Mouse (Mus musculus): ENCODE data around the gene Sycp2l. TPM values are rescaled to one million over a fixed set of nuclear protein-coding genes. Genes with fewer than 3 reads are reported as not detected.

Sycp2l gene
- polyA plus RNA-seq, 1 experiment from 2014 or later, result not detected

GRCm38 (mm10) chr13:41091271-41091670 is 22.8 kb upstream of the Sycp2l start:
- peak overlapping the region; percentile 31 for H3K4me2 ChIP-seq
- no peak overlapping the region for H3K27ac ChIP-seq (replicated peaks)
- no peak for ATAC-seq (ENCODE audit: low FRiP score, low read depth)
- H3K9me3 ChIP-seq, result no peaks in the 10 kb centered on the region
- H3K36me3 ChIP-seq, result no peaks in the 10 kb centered on the region
- no peak overlapping the region for H3K4me3 ChIP-seq
- 31% methylated on average over 10 of the region's 10 CpGs for WGBS
- no peaks in the 10 kb centered on the region for H3K27me3 ChIP-seq
- H3K4me1 ChIP-seq (replicated peaks), result no peaks in the 10 kb centered on the region
- H3K9ac ChIP-seq, result no peak overlapping the region

GRCm38 (mm10) chr13:41094160-41094559 is 19.9 kb upstream of the Sycp2l start:
- Histone ChIP-seq H3K27ac (replicated peaks) (no peak overlapping the region), H3K9me3 (no peaks in the 10 kb centered on the region), H3K4me1 (replicated peaks) (no peaks in the 10 kb centered on the region), H3K9ac (no peak overlapping the region), H3K4me2 (no peak overlapping the region), H3K27me3 (no peaks in the 10 kb centered on the region), H3K4me3 (no peak overlapping the region), H3K36me3 (no peaks in the 10 kb centered on the region)
- WGBS, result 66% methylated on average over 10 of the region's 10 CpGs
- ATAC-seq (ENCODE audit: low FRiP score, low read depth), result no peak

GRCm38 (mm10) chr13:41097324-41098058 is 16.6 kb upstream of the Sycp2l start:
- H3K4me2 ChIP-seq, result no peak overlapping the region
- WGBS, result 90% methylated on average over 16 of the region's 16 CpGs
- H3K27me3 ChIP-seq, result no peaks in the 10 kb centered on the region
- H3K4me1 ChIP-seq (replicated peaks), result no peaks in the 10 kb centered on the region
- H3K9ac ChIP-seq, result no peak overlapping the region
- H3K36me3 ChIP-seq, result no peaks in the 10 kb centered on the region
- ATAC-seq (ENCODE audit: low FRiP score, low read depth), result no peak
- H3K4me3 ChIP-seq, result no peak overlapping the region
- no peak overlapping the region for H3K27ac ChIP-seq (replicated peaks)
- H3K9me3 ChIP-seq, result no peaks in the 10 kb centered on the region

GRCm38 (mm10) chr13:41098325-41098724 is 15.8 kb upstream of the Sycp2l start:
- Histone ChIP-seq H3K9me3 (no peaks in the 10 kb centered on the region), H3K27ac (replicated peaks) (no peak overlapping the region), H3K4me3 (no peak overlapping the region), H3K4me1 (replicated peaks) (no peaks in the 10 kb centered on the region), H3K36me3 (no peaks in the 10 kb centered on the region), H3K27me3 (no peaks in the 10 kb centered on the region), H3K9ac (no peak overlapping the region), H3K4me2 (no peak overlapping the region)
- WGBS, result 89% methylated on average over 15 of the region's 15 CpGs
- ATAC-seq (ENCODE audit: low FRiP score, low read depth), result no peak

- WGBS, result 98% methylated on average over 2 of the region's 2 CpGs
- Histone ChIP-seq H3K4me1 (replicated peaks) (no peaks in the 10 kb centered on the region), H3K4me2 (no peak overlapping the region), H3K27ac (replicated peaks) (no peak overlapping the region), H3K4me3 (no peak overlapping the region), H3K36me3 (no peaks in the 10 kb centered on the region), H3K9me3 (no peaks in the 10 kb centered on the region), H3K9ac (no peak overlapping the region), H3K27me3 (no peaks in the 10 kb centered on the region)
- no peak for ATAC-seq (ENCODE audit: low FRiP score, low read depth)
Observed at GRCm38 (mm10) chr13:41100031-41100430, 14.1 kb upstream of the Sycp2l start.

- H3K9ac ChIP-seq, result no peak overlapping the region
- H3K36me3 ChIP-seq, result no peaks in the 10 kb centered on the region
- no peak overlapping the region for H3K27ac ChIP-seq (replicated peaks)
- no peaks in the 10 kb centered on the region for H3K4me1 ChIP-seq (replicated peaks)
- 76% methylated on average over 12 of the region's 12 CpGs for WGBS
- H3K9me3 ChIP-seq, result no peaks in the 10 kb centered on the region
- H3K27me3 ChIP-seq, result no peaks in the 10 kb centered on the region
- no peak overlapping the region for H3K4me2 ChIP-seq
- no peak overlapping the region for H3K4me3 ChIP-seq
- no peak for ATAC-seq (ENCODE audit: low FRiP score, low read depth)
Observed at GRCm38 (mm10) chr13:41103841-41104525, 10.1 kb upstream of the Sycp2l start.

- H3K9me3 ChIP-seq, result no peaks in the 10 kb centered on the region
- 95% methylated on average over 13 of the region's 13 CpGs for WGBS
- H3K36me3 ChIP-seq, result no peaks in the 10 kb centered on the region
- no peaks in the 10 kb centered on the region for H3K4me1 ChIP-seq (replicated peaks)
- no peak overlapping the region for H3K27ac ChIP-seq (replicated peaks)
- no peaks in the 10 kb centered on the region for H3K27me3 ChIP-seq
- H3K4me2 ChIP-seq, result no peak overlapping the region
- ATAC-seq (ENCODE audit: low FRiP score, low read depth), result no peak
- no peak overlapping the region for H3K4me3 ChIP-seq
- H3K9ac ChIP-seq, result no peak overlapping the region
Observed at GRCm38 (mm10) chr13:41105541-41105940, 8.6 kb upstream of the Sycp2l start.

GRCm38 (mm10) chr13:41110935-41111334 is 3.2 kb upstream of the Sycp2l start, which contains the start of gene Gcm2:
Gene Gcm2 (minus strand): TSS chr13:41111035.
- Histone ChIP-seq H3K4me2 (no peak within 1 kb of the TSS), H3K4me3 (no peak within 1 kb of the TSS), H3K9me3 (no peaks in the 10 kb centered on the region), H3K9ac (no peak within 1 kb of the TSS), H3K27me3 (0 out of 2 replicates have a peak, but pooled peaks cover 13% of the 10 kb centered on the region), H3K4me1 (replicated peaks) (no peaks in the 10 kb centered on the region), H3K27ac (replicated peaks) (no peak within 1 kb of the TSS), H3K36me3 (no peaks in the 10 kb centered on the region)
- ATAC-seq (ENCODE audit: low FRiP score, low read depth), result no peak
- WGBS, result 73% methylated on average over 3 of the region's 3 CpGs

GRCm38 (mm10) chr13:41119152-41119945 is 5.2 kb downstream of the Sycp2l start:
- no peaks in the 10 kb centered on the region for H3K36me3 ChIP-seq
- WGBS, result 47% methylated on average over 9 of the region's 9 CpGs
- H3K4me1 ChIP-seq (replicated peaks), result no peaks in the 10 kb centered on the region
- no peak overlapping the region for H3K4me3 ChIP-seq
- H3K9me3 ChIP-seq, result no peaks in the 10 kb centered on the region
- H3K27ac ChIP-seq (replicated peaks), result no peak overlapping the region
- no peak overlapping the region for H3K4me2 ChIP-seq
- no peak overlapping the region for H3K9ac ChIP-seq
- H3K27me3 ChIP-seq, result 0 out of 2 replicates have a peak, but pooled peaks cover 4% of the 10 kb centered on the region
- no peak for ATAC-seq (ENCODE audit: low FRiP score, low read depth)

GRCm38 (mm10) chr13:41123666-41124225 is 9.6 kb downstream of the Sycp2l start:
- Histone ChIP-seq H3K27me3 (no peaks in the 10 kb centered on the region), H3K4me3 (no peak overlapping the region), H3K4me1 (replicated peaks) (no peaks in the 10 kb centered on the region), H3K4me2 (no peak overlapping the region), H3K36me3 (no peaks in the 10 kb centered on the region), H3K9me3 (no peaks in the 10 kb centered on the region), H3K27ac (replicated peaks) (no peak overlapping the region), H3K9ac (no peak overlapping the region)
- WGBS, result 57% methylated on average over 6 of the region's 6 CpGs
- ATAC-seq (ENCODE audit: low FRiP score, low read depth), result no peak

- no peaks in the 10 kb centered on the region for H3K27me3 ChIP-seq
- H3K4me1 ChIP-seq (replicated peaks), result no peaks in the 10 kb centered on the region
- no peak overlapping the region for H3K4me3 ChIP-seq
- H3K4me2 ChIP-seq, result no peak overlapping the region
- no peaks in the 10 kb centered on the region for H3K9me3 ChIP-seq
- ATAC-seq (ENCODE audit: low FRiP score, low read depth), result no peak
- no peak overlapping the region for H3K9ac ChIP-seq
- no peak overlapping the region for H3K27ac ChIP-seq (replicated peaks)
- 87% methylated on average over 8 of the region's 8 CpGs for WGBS
- H3K36me3 ChIP-seq, result no peaks in the 10 kb centered on the region
Observed at GRCm38 (mm10) chr13:41128326-41128725, 14.2 kb downstream of the Sycp2l start.

- no peak for ATAC-seq (ENCODE audit: low FRiP score, low read depth)
- WGBS, result 89% methylated on average over 8 of the region's 8 CpGs
- Histone ChIP-seq H3K9me3 (no peaks in the 10 kb centered on the region), H3K4me2 (no peak overlapping the region), H3K27me3 (no peaks in the 10 kb centered on the region), H3K4me3 (no peak overlapping the region), H3K36me3 (no peaks in the 10 kb centered on the region), H3K9ac (no peak overlapping the region), H3K27ac (replicated peaks) (no peak overlapping the region), H3K4me1 (replicated peaks) (no peaks in the 10 kb centered on the region)
Observed at GRCm38 (mm10) chr13:41129061-41129460, 15.0 kb downstream of the Sycp2l start.

Data from hindbrain, embryonic 15.5 days (tissue).